Mouse (Mus musculus): Measurements from ENCODE around the gene Obsl1.

GRCm38 (mm10) chr1:75455948-75456347, 50.3 kb downstream of the Obsl1 start:
- TF ChIP-seq CTCF (IDR thresholded peaks at IDR 0.05; ENCODE audit: low read depth) (no peak), EP300 (optimal IDR thresholded peaks at IDR 0.05) (no peak)
